Mouse (Mus musculus): ENCODE measurements around the gene Sik1. TPM values are rescaled to one million over a fixed set of nuclear protein-coding genes. Genes with fewer than 3 reads are reported as not detected.

Sik1 gene
- polyA plus RNA-seq, 1 experiment from 2014 or later, result 18.4 TPM

DNA sequence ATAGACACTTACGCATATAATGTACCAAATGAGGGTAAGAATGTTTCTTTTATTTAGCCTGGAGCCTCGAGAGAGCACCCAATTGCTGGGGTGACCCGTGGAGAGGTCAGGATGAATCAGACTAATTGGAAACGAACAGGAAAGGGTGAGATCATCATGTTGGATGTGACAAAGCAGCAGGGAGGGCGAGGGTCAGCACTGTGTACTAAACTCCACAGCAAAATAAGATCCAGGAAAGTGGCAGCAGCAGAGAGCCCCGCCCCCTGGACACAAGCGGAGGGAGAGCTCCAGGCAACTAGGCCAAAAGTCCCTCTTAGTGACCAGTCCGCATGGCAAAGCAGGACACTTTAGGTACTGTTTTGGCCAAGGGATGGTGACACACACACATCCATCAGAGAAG lies 18.4 kb upstream of the Sik1 start:
- Histone ChIP-seq H3K36me3 (no peaks in the 10 kb centered on the region), H3K4me2 (no peak overlapping the region), H3K27me3 (replicated peaks) (no peaks in the 10 kb centered on the region), H3K4me1 (peaks cover 10% of the 10 kb centered on the region), H3K27ac (replicated peaks) (no peak overlapping the region), H3K9me3 (replicated peaks) (no peaks in the 10 kb centered on the region), H3K9ac (replicated peaks) (no peak overlapping the region), H3K4me3 (replicated peaks) (no peak overlapping the region)
- 61% methylated on average over 8 of the region's 8 CpGs for WGBS
- no peak for ATAC-seq (ENCODE audit: low FRiP score)

DNA sequence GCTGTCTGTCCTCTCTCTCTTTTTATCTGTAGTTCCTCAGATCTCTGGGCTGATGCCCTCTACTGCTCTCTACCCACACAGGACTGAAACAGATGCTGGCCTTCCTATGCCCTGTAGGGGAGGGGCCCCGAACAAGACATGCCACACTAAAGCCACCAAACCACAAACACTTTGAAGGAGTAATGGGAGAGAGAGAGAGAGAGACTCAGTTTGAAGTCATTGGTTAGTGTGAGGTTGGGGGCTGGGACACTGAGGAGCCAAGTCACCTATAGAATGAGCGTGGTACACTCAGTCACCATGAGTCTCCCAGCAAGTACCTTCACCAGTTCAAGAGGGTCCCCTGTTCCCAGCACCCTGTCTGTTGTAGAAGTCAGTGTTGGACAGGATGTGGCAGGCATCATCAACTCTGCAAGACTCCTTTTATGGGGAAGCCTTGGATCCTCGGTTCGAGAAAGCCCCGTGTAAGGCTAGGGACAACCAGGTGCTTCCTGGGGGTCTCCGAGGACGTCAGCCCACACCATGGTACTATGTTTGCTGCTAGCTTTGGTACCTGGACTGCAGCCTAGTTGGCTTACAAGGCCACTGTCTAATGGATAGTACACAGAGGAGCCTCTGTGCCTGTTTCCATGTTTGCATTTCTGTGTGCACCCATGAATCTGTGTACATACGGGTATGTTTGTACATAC lies 17.7 kb upstream of the Sik1 start:
- Histone ChIP-seq H3K4me3 (replicated peaks) (no peak overlapping the region), H3K9ac (replicated peaks) (no peak overlapping the region), H3K9me3 (replicated peaks) (no peaks in the 10 kb centered on the region), H3K4me2 (no peak overlapping the region), H3K27ac (replicated peaks) (no peak overlapping the region), H3K27me3 (replicated peaks) (no peaks in the 10 kb centered on the region), H3K36me3 (no peaks in the 10 kb centered on the region), H3K4me1 (peaks cover 10% of the 10 kb centered on the region)
- WGBS, result 90% methylated on average over 8 of the region's 8 CpGs
- ATAC-seq (ENCODE audit: low FRiP score), result no peak

DNA sequence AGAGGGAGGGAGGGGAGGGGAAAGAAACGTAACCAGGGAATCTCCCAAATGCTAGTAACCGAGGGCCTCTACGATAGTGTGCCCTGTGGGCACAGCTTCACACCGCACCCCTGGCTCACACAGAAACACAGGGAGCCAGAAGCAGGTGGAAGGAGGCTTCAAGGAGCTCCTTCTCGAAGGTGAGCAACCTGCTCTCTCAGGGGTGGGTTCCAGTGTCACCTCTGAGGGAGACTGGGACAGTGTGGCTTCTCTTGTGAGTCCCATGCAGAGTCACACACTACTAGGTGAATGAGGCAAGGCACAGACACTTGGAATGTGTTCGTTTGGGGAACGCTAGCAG lies 17.2 kb upstream of the Sik1 start:
- Histone ChIP-seq H3K9me3 (replicated peaks) (no peaks in the 10 kb centered on the region), H3K27ac (replicated peaks) (no peak overlapping the region), H3K36me3 (no peaks in the 10 kb centered on the region), H3K9ac (replicated peaks) (no peak overlapping the region), H3K4me2 (no peak overlapping the region), H3K27me3 (replicated peaks) (no peaks in the 10 kb centered on the region), H3K4me3 (replicated peaks) (no peak overlapping the region), H3K4me1 (peaks cover 8% of the 10 kb centered on the region)
- WGBS, result 80% methylated on average over 7 of the region's 7 CpGs
- ATAC-seq (ENCODE audit: low FRiP score), result no peak

DNA sequence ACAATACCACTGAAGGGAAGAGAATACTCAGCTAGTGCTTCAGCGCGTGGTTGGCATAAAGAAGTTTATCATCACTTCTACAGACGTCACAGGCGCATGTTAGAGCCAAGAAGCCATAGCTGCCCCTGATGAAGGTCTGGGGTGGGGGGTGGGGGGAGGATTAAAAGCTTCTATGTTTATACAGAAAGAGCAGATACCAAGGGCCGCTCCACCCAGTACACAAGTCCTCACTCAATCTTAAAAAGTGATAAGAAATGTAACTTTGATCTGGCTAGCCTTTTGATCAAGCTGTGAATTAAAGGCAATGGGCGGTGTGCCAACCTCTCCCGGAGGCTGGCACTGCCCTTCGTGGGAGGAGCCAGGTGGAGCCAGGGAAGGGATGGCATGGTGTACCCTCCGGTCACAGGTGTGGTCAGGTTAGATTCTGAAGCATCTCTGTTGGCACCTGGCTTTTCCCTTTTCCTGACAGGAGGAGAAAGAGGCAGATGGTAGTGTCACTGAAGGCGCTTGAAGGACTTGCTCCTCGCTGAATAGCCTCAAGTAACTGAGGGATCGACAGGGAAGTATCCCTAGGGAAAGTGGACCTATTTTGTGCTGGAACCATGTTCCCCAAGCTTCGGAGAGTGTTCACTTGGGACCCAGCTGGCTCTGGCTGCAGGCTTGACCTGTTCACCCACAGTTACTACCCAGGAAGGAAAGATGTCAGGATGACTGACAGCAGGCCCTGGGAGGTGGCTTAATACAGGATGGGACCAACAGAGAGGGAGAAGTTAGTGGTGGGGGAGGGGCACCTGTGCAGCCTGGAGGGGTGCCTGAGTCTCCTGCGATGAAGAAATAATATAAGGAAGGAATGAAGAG lies 16.6 kb upstream of the Sik1 start:
- WGBS, result 80% methylated on average over 14 of the region's 14 CpGs
- Histone ChIP-seq H3K9me3 (replicated peaks) (no peaks in the 10 kb centered on the region), H3K4me2 (no peak overlapping the region), H3K9ac (replicated peaks) (no peak overlapping the region), H3K4me3 (replicated peaks) (no peak overlapping the region), H3K4me1 (peaks cover 2% of the 10 kb centered on the region), H3K27ac (replicated peaks) (no peak overlapping the region), H3K36me3 (no peaks in the 10 kb centered on the region), H3K27me3 (replicated peaks) (no peaks in the 10 kb centered on the region)
- ATAC-seq (ENCODE audit: low FRiP score), result no peak

DNA sequence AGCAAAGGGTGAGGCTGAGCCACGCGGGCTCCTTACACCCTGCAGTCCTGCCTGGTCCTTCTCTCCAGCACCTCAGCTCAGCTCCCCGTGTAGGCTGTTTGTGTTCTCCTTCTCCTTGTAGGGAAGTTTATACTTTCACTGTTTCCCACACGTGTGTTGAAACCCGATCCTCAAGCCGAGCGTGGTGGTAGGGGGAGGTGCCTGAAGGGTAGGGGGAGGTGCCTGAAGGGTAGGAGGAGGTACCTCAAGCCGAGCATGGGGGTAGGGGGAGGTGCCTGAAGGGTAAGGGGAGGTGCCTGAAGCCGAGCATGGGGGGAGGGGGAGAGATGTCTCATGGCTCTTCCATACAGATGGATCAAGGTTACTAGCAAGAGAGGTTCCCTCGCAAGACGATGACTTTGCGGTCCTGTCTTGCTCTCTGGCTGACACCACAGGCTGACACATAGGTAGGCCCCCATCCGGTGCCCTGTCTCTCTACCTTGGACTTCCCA lies 15.4 kb upstream of the Sik1 start:
- Histone ChIP-seq H3K4me1 (no peaks in the 10 kb centered on the region), H3K9me3 (replicated peaks) (no peaks in the 10 kb centered on the region), H3K9ac (replicated peaks) (no peak overlapping the region), H3K27me3 (replicated peaks) (no peaks in the 10 kb centered on the region), H3K4me2 (no peak overlapping the region), H3K4me3 (replicated peaks) (no peak overlapping the region), H3K36me3 (no peaks in the 10 kb centered on the region), H3K27ac (replicated peaks) (no peak overlapping the region)
- no peak for ATAC-seq (ENCODE audit: low FRiP score)
- 16% methylated on average over 13 of the region's 13 CpGs for WGBS

DNA sequence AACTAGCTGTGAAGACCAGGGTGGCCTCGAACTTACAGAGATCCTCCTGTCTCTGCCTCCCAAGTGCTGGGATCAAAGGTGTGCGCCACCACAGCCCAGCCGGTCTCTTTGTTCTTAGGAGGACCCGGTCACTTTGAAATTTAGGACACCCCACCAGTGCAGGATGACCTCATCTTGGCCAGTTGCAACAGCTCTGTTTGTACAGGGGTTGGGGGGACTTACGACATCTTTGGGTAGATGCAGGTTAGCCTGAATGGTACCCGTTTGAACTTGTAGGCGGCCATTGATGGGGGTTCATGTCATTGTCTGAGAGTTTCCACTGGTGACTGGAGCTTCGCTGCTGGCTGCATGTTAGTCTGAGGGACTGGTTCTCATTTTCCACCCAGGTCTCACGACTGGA lies 14.8 kb upstream of the Sik1 start:
- Histone ChIP-seq H3K4me1 (no peaks in the 10 kb centered on the region), H3K4me3 (replicated peaks) (no peak overlapping the region), H3K9me3 (replicated peaks) (no peaks in the 10 kb centered on the region), H3K27me3 (replicated peaks) (no peaks in the 10 kb centered on the region), H3K27ac (replicated peaks) (no peak overlapping the region), H3K4me2 (no peak overlapping the region), H3K9ac (replicated peaks) (no peak overlapping the region), H3K36me3 (no peaks in the 10 kb centered on the region)
- no peak for ATAC-seq (ENCODE audit: low FRiP score)
- WGBS, result 82% methylated on average over 9 of the region's 9 CpGs

DNA sequence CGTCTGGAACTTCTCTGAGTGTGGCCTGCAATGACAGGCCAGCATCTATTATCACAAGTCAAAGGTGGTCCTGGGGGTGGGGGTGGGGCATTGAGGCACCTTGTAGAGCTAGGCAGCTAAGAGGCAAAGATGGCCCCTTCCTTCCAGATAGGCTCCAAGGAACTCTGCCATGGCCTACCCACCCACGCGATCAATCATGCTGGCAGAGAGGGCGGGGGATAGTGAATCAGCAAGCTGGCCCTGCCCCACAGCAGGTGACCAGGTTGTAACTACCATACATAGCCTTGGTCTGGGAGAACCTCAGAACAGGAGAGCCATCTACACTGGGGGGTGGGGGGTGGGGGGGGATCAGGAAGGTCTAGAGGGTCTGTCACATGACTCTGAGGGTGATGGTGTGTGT lies 12.5 kb upstream of the Sik1 start:
- no peak overlapping the region for H3K4me3 ChIP-seq (replicated peaks)
- ATAC-seq (ENCODE audit: low FRiP score), result no peak
- no peak overlapping the region for H3K27ac ChIP-seq (replicated peaks)
- H3K9me3 ChIP-seq (replicated peaks), result no peaks in the 10 kb centered on the region
- H3K4me2 ChIP-seq, result no peak overlapping the region
- no peak overlapping the region for H3K9ac ChIP-seq (replicated peaks)
- H3K4me1 ChIP-seq, result no peaks in the 10 kb centered on the region
- WGBS, result 85% methylated on average over 4 of the region's 4 CpGs
- no peaks in the 10 kb centered on the region for H3K36me3 ChIP-seq
- H3K27me3 ChIP-seq (replicated peaks), result no peaks in the 10 kb centered on the region

DNA sequence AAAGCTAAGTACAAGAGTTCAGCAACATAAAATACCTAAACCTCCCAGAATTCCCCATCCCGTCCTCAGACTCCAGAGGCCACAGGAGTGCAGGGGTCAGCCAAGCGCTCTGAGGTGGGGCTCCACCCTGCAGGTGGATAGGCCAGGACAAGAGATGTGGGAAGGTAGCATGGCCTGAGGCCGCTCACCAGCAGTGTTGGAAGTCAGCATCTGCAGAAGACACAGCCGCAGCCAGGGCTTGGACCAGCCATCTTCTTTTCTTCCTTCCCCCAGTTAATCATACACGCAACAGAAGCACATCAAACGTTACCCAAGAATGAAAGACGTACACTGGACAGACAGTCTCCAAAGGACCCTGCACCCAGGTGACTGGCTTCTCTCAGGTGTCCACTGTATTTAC lies 11.5 kb upstream of the Sik1 start:
- H3K27ac ChIP-seq (replicated peaks), result no peak overlapping the region
- H3K27me3 ChIP-seq (replicated peaks), result no peaks in the 10 kb centered on the region
- H3K36me3 ChIP-seq, result no peaks in the 10 kb centered on the region
- H3K9ac ChIP-seq (replicated peaks), result no peak overlapping the region
- no peak for ATAC-seq (ENCODE audit: low FRiP score)
- no peaks in the 10 kb centered on the region for H3K4me1 ChIP-seq
- no peak overlapping the region for H3K4me2 ChIP-seq
- no peak overlapping the region for H3K4me3 ChIP-seq (replicated peaks)
- 95% methylated on average over 7 of the region's 7 CpGs for WGBS
- H3K9me3 ChIP-seq (replicated peaks), result no peaks in the 10 kb centered on the region

DNA sequence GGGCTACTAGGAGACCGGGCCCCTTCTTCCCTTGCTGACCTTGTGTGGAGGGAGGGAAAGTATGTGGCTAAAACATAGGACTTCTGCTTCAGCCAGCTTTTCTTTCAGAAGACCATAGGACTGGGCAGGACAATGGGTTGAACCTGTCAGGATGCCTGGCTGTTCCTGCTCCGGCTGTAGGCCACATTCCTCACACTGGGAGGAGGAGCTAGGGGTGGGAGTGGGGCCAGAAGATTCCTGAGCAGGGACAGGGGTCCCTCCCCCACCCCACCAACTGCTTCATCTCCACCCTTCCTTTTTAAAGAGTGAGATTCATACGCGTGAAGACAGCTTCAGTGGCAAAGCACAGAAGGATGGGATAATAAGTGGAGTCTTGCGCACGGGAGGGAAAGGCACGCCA lies 10.0 kb upstream of the Sik1 start:
- Histone ChIP-seq H3K4me1 (no peaks in the 10 kb centered on the region), H3K36me3 (no peaks in the 10 kb centered on the region), H3K9me3 (replicated peaks) (no peaks in the 10 kb centered on the region), H3K9ac (replicated peaks) (no peak overlapping the region), H3K27ac (replicated peaks) (no peak overlapping the region), H3K4me3 (replicated peaks) (no peak overlapping the region), H3K4me2 (no peak overlapping the region), H3K27me3 (replicated peaks) (no peaks in the 10 kb centered on the region)
- ATAC-seq (ENCODE audit: low FRiP score), result no peak
- WGBS, result 82% methylated on average over 7 of the region's 7 CpGs

DNA sequence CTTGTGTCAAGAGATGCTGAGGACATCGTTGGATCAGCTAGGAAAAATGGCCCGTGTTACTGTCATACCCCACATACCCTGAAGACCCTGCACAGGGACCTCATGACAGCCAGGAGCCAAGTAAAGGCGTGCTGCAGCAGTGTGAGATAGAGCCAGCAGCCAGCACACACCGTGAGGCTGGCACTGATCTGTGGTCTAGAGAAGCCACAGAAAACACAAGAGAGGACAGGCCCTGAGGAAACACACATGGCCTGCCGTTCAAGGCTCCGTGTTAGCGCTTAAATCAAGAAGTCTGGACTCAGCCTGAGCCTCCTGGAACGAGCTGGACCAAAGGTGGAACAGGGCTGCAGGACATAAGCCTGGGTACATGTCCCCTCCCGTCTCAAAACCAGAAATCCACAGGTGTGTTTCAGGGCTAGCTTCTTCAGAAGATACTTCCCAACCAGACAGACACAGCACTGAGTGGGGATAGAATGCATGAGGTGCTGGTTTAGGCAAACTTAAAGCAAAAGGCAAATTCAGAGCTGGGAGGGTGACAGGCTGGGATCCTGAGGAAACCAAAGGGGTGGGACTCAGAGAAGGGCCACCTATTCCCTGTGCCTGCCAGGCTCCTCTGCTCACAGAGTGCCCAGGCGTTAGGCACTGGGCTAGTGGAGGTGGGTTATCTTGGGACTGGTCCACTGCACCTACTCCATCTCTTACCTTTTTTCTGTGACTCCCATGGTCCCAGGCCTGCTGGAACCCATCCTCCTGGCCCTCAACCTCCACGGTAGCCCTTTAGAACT lies 9.3 kb upstream of the Sik1 start:
- no peak for ATAC-seq (ENCODE audit: low FRiP score)
- no peaks in the 10 kb centered on the region for H3K27me3 ChIP-seq (replicated peaks)
- no peaks in the 10 kb centered on the region for H3K36me3 ChIP-seq
- H3K4me1 ChIP-seq, result no peaks in the 10 kb centered on the region
- no peak overlapping the region for H3K4me2 ChIP-seq
- H3K9me3 ChIP-seq (replicated peaks), result no peaks in the 10 kb centered on the region
- H3K9ac ChIP-seq (replicated peaks), result no peak overlapping the region
- H3K27ac ChIP-seq (replicated peaks), result no peak overlapping the region
- 71% methylated on average over 11 of the region's 11 CpGs for WGBS
- no peak overlapping the region for H3K4me3 ChIP-seq (replicated peaks)

DNA sequence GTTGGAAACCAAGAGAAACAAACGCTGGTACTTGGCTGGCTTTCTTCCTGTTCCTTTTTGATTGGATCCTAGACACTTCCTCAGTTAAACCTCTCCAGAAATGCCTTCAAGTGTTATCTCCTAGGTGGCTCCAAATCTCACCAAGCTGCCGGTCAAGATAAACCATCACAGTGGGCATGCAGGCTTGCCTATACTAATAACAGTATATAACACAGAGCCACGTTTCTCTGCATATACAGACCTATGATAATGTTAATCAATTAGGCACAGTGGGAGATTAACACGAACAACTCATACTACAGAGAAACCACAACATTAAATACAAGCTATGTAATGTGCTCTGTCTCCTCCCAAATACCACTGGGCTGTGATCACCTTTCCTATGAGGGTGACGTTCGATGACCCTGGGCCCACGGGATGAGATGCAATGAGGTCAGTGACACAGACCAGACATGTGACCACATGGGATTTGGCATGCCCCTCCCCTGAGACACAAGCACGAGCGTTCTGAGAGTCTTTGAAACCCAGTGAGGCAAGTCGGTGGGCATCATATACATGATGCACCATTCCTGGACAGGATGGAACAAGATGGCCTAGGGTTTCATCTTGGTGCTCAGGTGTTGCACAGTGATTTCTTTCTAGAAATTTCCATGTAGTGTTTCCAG lies 7.7 kb upstream of the Sik1 start:
- no peaks in the 10 kb centered on the region for H3K4me1 ChIP-seq
- WGBS, result 87% methylated on average over 10 of the region's 10 CpGs
- no peaks in the 10 kb centered on the region for H3K9me3 ChIP-seq (replicated peaks)
- no peaks in the 10 kb centered on the region for H3K27me3 ChIP-seq (replicated peaks)
- no peak overlapping the region for H3K4me3 ChIP-seq (replicated peaks)
- no peak overlapping the region for H3K9ac ChIP-seq (replicated peaks)
- no peak for ATAC-seq (ENCODE audit: low FRiP score)
- H3K36me3 ChIP-seq, result no peaks in the 10 kb centered on the region
- H3K27ac ChIP-seq (replicated peaks), result no peak overlapping the region
- H3K4me2 ChIP-seq, result no peak overlapping the region
